Mouse (Mus musculus) intestine, postnatal 0 days (tissue): ENCODE data around the gene Apba1. TPM values are rescaled to one million over a fixed set of nuclear protein-coding genes. Genes with fewer than 3 reads are reported as not detected.

Experiments used
- ATAC-seq: fragments of 200-750 bp; cut with Nextera tagmentation; 2 replicates; pipeline ENCODE4 v1.8.0; 2017; ENCODE audit warnings: mild to moderate bottlenecking, moderate TSS enrichment, moderate library complexity
- H3K27ac ChIP-seq: fragments of 300-500 bp; sonication (generic); 2 replicates; pipeline ENCODE4 v1.5.1; 2014; ENCODE audit warnings: mild to moderate bottlenecking, low read depth, low read length, moderate library complexity
- H3K27me3 ChIP-seq: fragments of 300-500 bp; sonication (generic); replicated peaks from 2 replicates; pipeline ENCODE4 v1.6.1; 2014; ENCODE audit warnings: low read length, mixed read lengths; ENCODE audit not compliant: control insufficient read depth, insufficient read depth
- H3K36me3 ChIP-seq: fragments of 300-500 bp; sonication (generic); 2 replicates; pipeline ENCODE4 v1.6.1; 2014; ENCODE audit warnings: mild to moderate bottlenecking, moderate library complexity; ENCODE audit not compliant: control insufficient read depth, insufficient read depth
- H3K4me1 ChIP-seq: fragments of 300-500 bp; sonication (generic); replicated peaks from 2 replicates; pipeline ENCODE4 v1.6.1; 2014; ENCODE audit warnings: antibody characterized with exemption, low read length, mixed read lengths; ENCODE audit not compliant: control insufficient read depth, insufficient read depth
- H3K4me2 ChIP-seq: fragments of 300-500 bp; sonication (generic); replicated peaks from 2 replicates; pipeline ENCODE4 v1.6.1; 2014; ENCODE audit warnings: low read depth, mild to moderate bottlenecking, moderate library complexity
- H3K4me3 ChIP-seq: fragments of 300-500 bp; sonication (generic); 2 replicates; pipeline ENCODE4 v1.5.1; 2014; ENCODE audit warnings: low read depth, low read length
- H3K9ac ChIP-seq: fragments of 300-500 bp; sonication (generic); 2 replicates; pipeline ENCODE4 v1.6.1; 2014; ENCODE audit warnings: mild to moderate bottlenecking, low read depth, low read length
- H3K9me3 ChIP-seq: fragments of 300-500 bp; sonication (generic); 2 replicates; pipeline ENCODE4 v1.6.1; 2016; ENCODE audit warnings: mixed run types; ENCODE audit not compliant: control insufficient read depth
- CTCF ChIP-seq: sonication (generic); IDR thresholded peaks from 2 replicates; pipeline ENCODE4 v1.5.1; 2016; ENCODE audit warnings: low read depth, mild to moderate bottlenecking, control low read depth, antibody characterized with exemption, moderate library complexity
- WGBS: fragments of 180-500 bp; shearing (Covaris S2); extraction: QIAGEN DNeasy Blood & Tissue Kit; methylation state at CpG from one replicate; pipeline ENCODE4 v1.1.7; 2014; 5-methylcytosine and 5-hydroxymethylcytosine counted together
- polyA plus RNA-seq: library from polyadenylated mRNA; unstranded; fragments of >200 nt; fragmentation: Nextera tagmentation; extraction: Ambion mirVana; gene quantifications from 2 replicates; pipeline ENCODE4 v1.2.1, GENCODE M21; 2015

Gene Apba1
- polyA plus RNA-seq, 1 experiment from 2014 or later = 0.57 TPM

- Histone ChIP-seq H3K36me3 (no peaks in the 10 kb centered on the region), H3K9me3 (no peaks in the 10 kb centered on the region), H3K27ac (no peak overlapping the region), H3K9ac (no peak overlapping the region), H3K4me3 (no peak overlapping the region), H3K4me2 (no peak overlapping the region), H3K27me3 (no peaks in the 10 kb centered on the region), H3K4me1 (no peaks in the 10 kb centered on the region)
- TF ChIP-seq CTCF = no peak
- ATAC-seq = no peak
- WGBS = 61% methylated on average over 5 of the region's 5 CpGs
These were observed 147.1 kb downstream of the Apba1 start for GRCm38 (mm10) chr19:23905772-23906171.

- ATAC-seq = no peak
These were observed 151.7 kb downstream of the Apba1 start for GRCm38 (mm10) chr19:23910345-23910744.

GRCm38 (mm10) chr19:23919384-23920219 lies 160.9 kb downstream of the Apba1 start:
- no peak for TF ChIP-seq CTCF
- Histone ChIP-seq H3K27me3 (no peaks in the 10 kb centered on the region), H3K36me3 (no peaks in the 10 kb centered on the region), H3K27ac (no peak overlapping the region), H3K4me2 (no peak overlapping the region), H3K9ac (no peak overlapping the region), H3K4me3 (no peak overlapping the region), H3K4me1 (no peaks in the 10 kb centered on the region), H3K9me3 (no peaks in the 10 kb centered on the region)
- 75% methylated on average over 5 of the region's 5 CpGs for WGBS
- ATAC-seq = no peak

More at GRCm38 (mm10) chr19:23910345-23910744, 151.7 kb downstream of the Apba1 start:
- no peaks in the 10 kb centered on the region for H3K27me3 ChIP-seq
- H3K36me3 ChIP-seq = no peaks in the 10 kb centered on the region
- 46% methylated on average over 4 of the region's 4 CpGs for WGBS
- no peak overlapping the region for H3K27ac ChIP-seq
- no peaks in the 10 kb centered on the region for H3K4me1 ChIP-seq
- H3K4me2 ChIP-seq = no peak overlapping the region
- no peak overlapping the region for H3K4me3 ChIP-seq
- no peaks in the 10 kb centered on the region for H3K9me3 ChIP-seq
- no peak overlapping the region for H3K9ac ChIP-seq
- TF ChIP-seq CTCF = no peak

- no peaks in the 10 kb centered on the region for H3K4me1 ChIP-seq
- H3K4me3 ChIP-seq = no peak overlapping the region
- no peaks in the 10 kb centered on the region for H3K36me3 ChIP-seq
- no peaks in the 10 kb centered on the region for H3K9me3 ChIP-seq
- no peak overlapping the region for H3K9ac ChIP-seq
- ATAC-seq = no peak
- H3K4me2 ChIP-seq = no peak overlapping the region
- WGBS = 58% methylated on average over 8 of the region's 8 CpGs
- H3K27ac ChIP-seq = no peak overlapping the region
- no peaks in the 10 kb centered on the region for H3K27me3 ChIP-seq
- TF ChIP-seq CTCF = no peak
These were observed 161.5 kb downstream of the Apba1 start for GRCm38 (mm10) chr19:23920220-23920544.

GRCm38 (mm10) chr19:23922601-23923000 lies 163.9 kb downstream of the Apba1 start:
- H3K4me2 ChIP-seq = no peak overlapping the region
- ATAC-seq = no peak
- no peaks in the 10 kb centered on the region for H3K4me1 ChIP-seq
- H3K36me3 ChIP-seq = no peaks in the 10 kb centered on the region
- no peaks in the 10 kb centered on the region for H3K27me3 ChIP-seq
- TF ChIP-seq CTCF = no peak
- no peak overlapping the region for H3K27ac ChIP-seq
- no peak overlapping the region for H3K4me3 ChIP-seq
- H3K9me3 ChIP-seq = no peaks in the 10 kb centered on the region
- no peak overlapping the region for H3K9ac ChIP-seq
- WGBS = 89% methylated on average over 9 of the region's 9 CpGs

- Histone ChIP-seq H3K27ac (no peak overlapping the region), H3K4me3 (no peak overlapping the region), H3K9ac (no peak overlapping the region), H3K4me1 (no peaks in the 10 kb centered on the region), H3K27me3 (no peaks in the 10 kb centered on the region), H3K4me2 (no peak overlapping the region), H3K9me3 (no peaks in the 10 kb centered on the region), H3K36me3 (no peaks in the 10 kb centered on the region)
- 58% methylated on average over 6 of the region's 6 CpGs for whole genome bisulfite sequencing
- ATAC-seq = no peak
- no peak for TF ChIP-seq CTCF
These were observed 165.4 kb downstream of the Apba1 start for GRCm38 (mm10) chr19:23924057-23924456.
